In the genomic region with DNA sequence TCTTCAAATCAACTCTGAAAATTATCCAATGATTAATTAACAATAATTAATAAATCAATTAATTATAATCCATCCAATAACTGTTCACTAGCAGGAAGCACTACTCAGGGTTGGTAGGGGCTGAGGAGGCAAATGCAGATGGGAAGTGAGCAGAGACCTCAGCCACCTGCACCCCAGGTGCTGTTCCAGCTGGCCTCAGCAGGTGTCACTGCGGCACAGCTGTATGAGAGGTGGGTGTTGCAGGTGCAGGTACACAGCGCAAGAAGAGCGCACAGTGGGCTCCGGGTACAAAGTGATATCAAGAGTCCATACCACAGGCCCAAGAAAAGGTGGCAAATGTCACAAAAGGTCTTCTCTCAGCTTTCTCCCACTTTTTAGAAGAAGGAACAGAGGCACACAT, we compare ENCODE assay signal across 14 mouse cellular contexts. TPM values are rescaled to one million over a fixed set of nuclear protein-coding genes. Genes with fewer than 3 reads are reported as not detected.
DNase-seq lines count a peak whose midpoint lies in the region; ATAC-seq and TF ChIP-seq lines count a peak whose summit lies in the region.
"Had no signal": no experiment of that assay in that cellular context is flagged by ENCODE, and none has a peak within 500 bp of the region (broad histone marks: within the 10 kb centered on the region; RNA-seq: fewer than 3 reads in every experiment).

No protein-coding gene starts in this region.

- no peak overlapping the region for H3K9ac ChIP-seq in heart, postnatal 0 days (replicated peaks; ENCODE audit: low read depth, low read length)
- H3K9ac ChIP-seq in lung, postnatal 0 days (replicated peaks; ENCODE audit: low read depth) = no peak overlapping the region
- H3K9ac ChIP-seq in heart, embryonic 12.5 days = no peak overlapping the region
- H3K9ac ChIP-seq: embryonic facial prominence, embryonic 15.5 days; heart, embryonic 15.5 days; neural tube, embryonic 12.5 days had no signal

- no peaks in the 10 kb centered on the region; the same call in 1 of the 2 replicates for H3K9me3 ChIP-seq in heart, postnatal 0 days (replicated peaks; ENCODE audit: control insufficient read depth, low read length)
- H3K9me3 ChIP-seq in lung, postnatal 0 days (ENCODE audit: low read length) = no peaks in the 10 kb centered on the region
- H3K9me3 ChIP-seq in heart, embryonic 12.5 days (replicated peaks) = no peaks in the 10 kb centered on the region
- H3K9me3 ChIP-seq: embryonic facial prominence, embryonic 15.5 days; heart, embryonic 15.5 days; neural tube, embryonic 12.5 days had no signal

- no peaks in the 10 kb centered on the region for H3K27me3 ChIP-seq in heart, postnatal 0 days (ENCODE audit: control insufficient read depth, insufficient read depth, low read length)
- no peaks in the 10 kb centered on the region for H3K27me3 ChIP-seq in lung, postnatal 0 days (replicated peaks; ENCODE audit: insufficient read depth, low read length)
- H3K27me3 ChIP-seq in heart, embryonic 12.5 days (replicated peaks) = no peaks in the 10 kb centered on the region
- H3K27me3 ChIP-seq: embryonic facial prominence, embryonic 15.5 days; heart, embryonic 15.5 days had no signal

- no peak for ATAC-seq in heart, postnatal 0 days (ENCODE audit: insufficient read depth, low read depth)
- ATAC-seq in lung, postnatal 0 days = no peak
- no peak for ATAC-seq in heart, embryonic 12.5 days (ENCODE audit: insufficient number of reproducible peaks, low FRiP score)

- no peak overlapping the region for H3K4me2 ChIP-seq in heart, postnatal 0 days (ENCODE audit: low read depth, low read length)
- no peak overlapping the region for H3K4me2 ChIP-seq in lung, postnatal 0 days (replicated peaks; ENCODE audit: low read depth, low read length)
- H3K4me2 ChIP-seq in heart, embryonic 12.5 days = no peak overlapping the region
- H3K4me2 ChIP-seq: embryonic facial prominence, embryonic 15.5 days; heart, embryonic 15.5 days; neural tube, embryonic 12.5 days had no signal

- H3K27ac ChIP-seq in heart, postnatal 0 days (ENCODE audit: low read depth) = no peak overlapping the region
- H3K27ac ChIP-seq in lung, postnatal 0 days (ENCODE audit: low read length) = no peak overlapping the region
- H3K27ac ChIP-seq in heart, embryonic 12.5 days (ENCODE audit: poor library complexity, severe bottlenecking) = no peak overlapping the region
- H3K27ac ChIP-seq: embryonic facial prominence, embryonic 15.5 days; heart, embryonic 15.5 days; neural tube, embryonic 12.5 days had no signal

- intact Hi-C loops in heart, postnatal 36 days (cut with DNase I) = no loop called here

- H3K36me3 ChIP-seq in heart, postnatal 0 days (replicated peaks; ENCODE audit: control insufficient read depth, insufficient read depth, low read length) = no peaks in the 10 kb centered on the region
- H3K36me3 ChIP-seq in lung, postnatal 0 days (ENCODE audit: insufficient read depth, low read length) = no peaks in the 10 kb centered on the region
- no peaks in the 10 kb centered on the region for H3K36me3 ChIP-seq in heart, embryonic 12.5 days
- H3K36me3 ChIP-seq: embryonic facial prominence, embryonic 15.5 days; heart, embryonic 15.5 days; neural tube, embryonic 12.5 days had no signal

- no peak for TF ChIP-seq EP300 in heart, postnatal 0 days (IDR thresholded peaks at IDR 0.05; ENCODE audit: low read depth)
- TF ChIP-seq EP300 in lung, postnatal 0 days (IDR thresholded peaks at IDR 0.05) = no peak

- TF ChIP-seq CTCF in heart, postnatal 0 days (IDR thresholded peaks at IDR 0.05; ENCODE audit: low read depth) = peak; percentile 11; the same call in 1 of the 2 replicates
- TF ChIP-seq CTCF in lung, postnatal 0 days (IDR thresholded peaks at IDR 0.05) = peak; percentile 47

- H3K4me1 ChIP-seq in heart, postnatal 0 days (ENCODE audit: control insufficient read depth, insufficient read depth) = 0 out of 2 replicates have a peak, but pooled peaks cover 3% of the 10 kb centered on the region
- no peaks in the 10 kb centered on the region; the same call in 1 of the 2 replicates for H3K4me1 ChIP-seq in lung, postnatal 0 days (ENCODE audit: insufficient read depth, low read depth, low read length)
- peaks cover 13% of the 10 kb centered on the region for H3K4me1 ChIP-seq in heart, embryonic 12.5 days (replicated peaks)
- H3K4me1 ChIP-seq: embryonic facial prominence, embryonic 15.5 days; heart, embryonic 15.5 days had no signal

- H3K4me3 ChIP-seq in heart, postnatal 0 days (ENCODE audit: low read depth, low read length) = no peak overlapping the region
- no peak overlapping the region for H3K4me3 ChIP-seq in lung, postnatal 0 days (ENCODE audit: low read depth, low read length)
- no peak overlapping the region for H3K4me3 ChIP-seq in heart, embryonic 12.5 days
- H3K4me3 ChIP-seq: embryonic facial prominence, embryonic 15.5 days; heart, embryonic 15.5 days; neural tube, embryonic 12.5 days had no signal

- WGBS in heart, postnatal 0 days = 66% methylated on average over 4 of the region's 4 CpGs
- WGBS in lung, postnatal 0 days = 44% methylated on average over 4 of the region's 4 CpGs
- 60% methylated on average over 4 of the region's 4 CpGs for WGBS in heart, embryonic 12.5 days

- DNase-seq in heart, postnatal 0 days (ENCODE audit: low spot score) = no peak
- no peak for DNase-seq in heart, postnatal 36 days
- no peak for DNase-seq in lung, postnatal 0 days (ENCODE audit: low spot score)
- DNase-seq in lung, postnatal 14 days = no peak
- DNase-seq in ES-CJ7 (ENCODE audit: low read depth, low spot score) = peak; percentile 73
- DNase-seq in kidney, postnatal 14 days = peak; percentile 48
- no peak for DNase-seq in B cell, adult 2 months
- DNase-seq: adrenal gland, adult 8-10 months; cerebellum, adult 8-10 months; spleen, adult 18-20 months had no signal

RNA-seq across cellular contexts. Expression of a gene that starts 41.9 kb away (rescaled TPM):
- 16.8 and 37.9 TPM in 2 replicates for total RNA-seq in heart, postnatal 0 days (2014; rRNA removed; ENCODE audit: low replicate concordance)
- 9.7 and 13.5 TPM in 2 replicates for polyA plus RNA-seq in heart, postnatal 0 days (2015; fragmentation: Nextera tagmentation; extraction: Ambion mirVana)
- 10 to 100 TPM; 11.1 to 12.5 TPM for total RNA-seq in heart, postnatal 36 days (2021)
- 25.2 and 33.9 TPM in 2 replicates for polyA plus RNA-seq in lung, postnatal 0 days (2015; fragmentation: Nextera tagmentation; extraction: Ambion mirVana)
- polyA plus RNA-seq in heart, embryonic 12.5 days (2016; fragmentation: Nextera tagmentation; extraction: Ambion mirVana) = 5.5 TPM in 2 replicates

RNA-seq across cellular contexts. Expression of a gene that starts 51.3 kb away (rescaled TPM):
- 0.27 TPM in 1 of 2 replicates, not detected in the other for total RNA-seq in heart, postnatal 0 days (2014; rRNA removed; ENCODE audit: low replicate concordance)
- 1.6 and 2.3 TPM in 2 replicates for polyA plus RNA-seq in heart, postnatal 0 days (2015; fragmentation: Nextera tagmentation; extraction: Ambion mirVana)
- 1 to 10 TPM; 1.0 to 1.2 TPM for total RNA-seq in heart, postnatal 36 days (2021)
- polyA plus RNA-seq in lung, postnatal 0 days (2015; fragmentation: Nextera tagmentation; extraction: Ambion mirVana) = 21.4 and 25.2 TPM in 2 replicates
- polyA plus RNA-seq in heart, embryonic 12.5 days (2016; fragmentation: Nextera tagmentation; extraction: Ambion mirVana) = 1.6 and 1.8 TPM in 2 replicates

RNA-seq across cellular contexts. Expression of a gene that starts 57.5 kb away (rescaled TPM):
- 2.6 and 19.5 TPM in 2 replicates for total RNA-seq in heart, postnatal 0 days (2014; rRNA removed; ENCODE audit: low replicate concordance)
- 5.7 and 6.6 TPM in 2 replicates for polyA plus RNA-seq in heart, postnatal 0 days (2015; fragmentation: Nextera tagmentation; extraction: Ambion mirVana)
- total RNA-seq in heart, postnatal 36 days (2021) = 1 to 10 TPM; 5.2 to 6.1 TPM
- 44.1 and 44.2 TPM in 2 replicates for polyA plus RNA-seq in lung, postnatal 0 days (2015; fragmentation: Nextera tagmentation; extraction: Ambion mirVana)
- 5.5 and 5.6 TPM in 2 replicates for polyA plus RNA-seq in heart, embryonic 12.5 days (2016; fragmentation: Nextera tagmentation; extraction: Ambion mirVana)

Comparison
In these comparisons a context has a peak if more than half of its experiments do, and no peak if none do; other contexts are left out.
1. DNase-seq: peak in ES-CJ7 (single experiment) and kidney, postnatal 14 days (single experiment); none in heart, postnatal 0 days (single experiment), heart, postnatal 36 days (0 of 2), lung, postnatal 0 days (single experiment), lung, postnatal 14 days (single experiment) and B cell, adult 2 months (0 of 2).